Mouse (Mus musculus): ENCODE results near the gene Camk1d. TPM values are rescaled to one million over a fixed set of nuclear protein-coding genes. Genes with fewer than 3 reads are reported as not detected.

Gene Camk1d
- polyA plus RNA-seq, 1 experiment from 2014 or later: 2.4 TPM

GRCm38 (mm10) chr2:5658000-5658399 lies 56.3 kb downstream of the Camk1d start:
- H3K9ac ChIP-seq (ENCODE audit: low read depth, low read length): no peak overlapping the region
- 79% methylated on average over 3 of the region's 3 CpGs for WGBS

GRCm38 (mm10) chr2:5656326-5656725 lies 58.0 kb downstream of the Camk1d start:
- H3K4me3 ChIP-seq (ENCODE audit: low read length): no peak overlapping the region
- H3K9me3 ChIP-seq (ENCODE audit: control insufficient read depth, low read length): no peaks in the 10 kb centered on the region
- no peaks in the 10 kb centered on the region for H3K36me3 ChIP-seq (ENCODE audit: control insufficient read depth, insufficient read depth, low read length)
- no peak overlapping the region for H3K4me2 ChIP-seq (replicated peaks; ENCODE audit: low read depth, low read length)
- WGBS: 71% methylated on average over 3 of the region's 3 CpGs
- no peaks in the 10 kb centered on the region for H3K4me1 ChIP-seq (ENCODE audit: control insufficient read depth, insufficient read depth, low read length)
- ATAC-seq (ENCODE audit: low FRiP score, low TSS enrichment): no peak
- H3K27ac ChIP-seq (ENCODE audit: low read depth, low read length): no peak overlapping the region
- no peak overlapping the region for H3K9ac ChIP-seq (ENCODE audit: low read depth, low read length)
- no peaks in the 10 kb centered on the region for H3K27me3 ChIP-seq (ENCODE audit: control insufficient read depth, insufficient read depth, low read length)

More at GRCm38 (mm10) chr2:5658000-5658399, 56.3 kb downstream of the Camk1d start:
- Histone ChIP-seq H3K27ac (ENCODE audit: low read depth, low read length) (no peak overlapping the region), H3K4me2 (replicated peaks; ENCODE audit: low read depth, low read length) (no peak overlapping the region), H3K9me3 (ENCODE audit: control insufficient read depth, low read length) (no peaks in the 10 kb centered on the region), H3K36me3 (ENCODE audit: control insufficient read depth, insufficient read depth, low read length) (no peaks in the 10 kb centered on the region), H3K4me1 (ENCODE audit: control insufficient read depth, insufficient read depth, low read length) (no peaks in the 10 kb centered on the region), H3K4me3 (ENCODE audit: low read length) (no peak overlapping the region), H3K27me3 (ENCODE audit: control insufficient read depth, insufficient read depth, low read length) (no peaks in the 10 kb centered on the region)
- no peak for ATAC-seq (ENCODE audit: low FRiP score, low TSS enrichment)

GRCm38 (mm10) chr2:5652071-5652470 lies 62.2 kb downstream of the Camk1d start:
- H3K4me1 ChIP-seq (ENCODE audit: control insufficient read depth, insufficient read depth, low read length): no peaks in the 10 kb centered on the region
- no peak overlapping the region for H3K4me2 ChIP-seq (replicated peaks; ENCODE audit: low read depth, low read length)
- no peak overlapping the region for H3K4me3 ChIP-seq (ENCODE audit: low read length)
- WGBS: 85% methylated on average over 6 of the region's 6 CpGs
- H3K9me3 ChIP-seq (ENCODE audit: control insufficient read depth, low read length): no peaks in the 10 kb centered on the region
- no peak for ATAC-seq (ENCODE audit: low FRiP score, low TSS enrichment)
- H3K36me3 ChIP-seq (ENCODE audit: control insufficient read depth, insufficient read depth, low read length): no peaks in the 10 kb centered on the region
- H3K27me3 ChIP-seq (ENCODE audit: control insufficient read depth, insufficient read depth, low read length): no peaks in the 10 kb centered on the region
- H3K9ac ChIP-seq (ENCODE audit: low read depth, low read length): no peak overlapping the region
- no peak overlapping the region for H3K27ac ChIP-seq (ENCODE audit: low read depth, low read length)

DNA sequence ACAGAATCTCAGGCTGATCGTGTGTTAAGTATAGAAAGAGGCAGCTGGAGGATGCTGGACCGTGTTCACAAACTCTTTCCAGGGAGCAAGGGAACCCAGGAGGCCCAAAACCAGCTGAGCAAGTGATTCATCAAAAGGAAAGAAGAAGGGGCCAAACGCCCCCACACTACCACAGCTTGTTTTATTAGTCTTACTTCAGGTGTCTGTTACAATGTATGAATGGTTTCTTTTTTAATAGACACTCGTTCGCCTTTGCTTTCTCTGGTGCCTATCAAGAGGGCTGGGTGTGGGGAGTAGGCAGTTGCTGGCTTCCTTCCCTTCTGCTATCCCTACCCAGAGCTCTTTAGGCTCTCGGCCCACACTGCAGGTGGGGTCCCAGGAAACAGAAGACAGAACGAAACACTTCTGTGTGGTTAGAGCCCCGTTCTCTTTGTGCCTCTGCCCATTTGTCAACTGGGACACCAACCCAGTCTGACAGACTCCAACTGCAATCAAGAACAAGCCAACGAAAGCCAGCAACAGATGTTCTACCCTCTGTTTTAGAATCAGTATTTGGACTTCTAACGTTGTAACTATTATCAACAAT lies 62.9 kb downstream of the Camk1d start:
- Histone ChIP-seq H3K9me3 (ENCODE audit: control insufficient read depth, low read length) (no peaks in the 10 kb centered on the region), H3K27ac (ENCODE audit: low read depth, low read length) (no peak overlapping the region), H3K36me3 (ENCODE audit: control insufficient read depth, insufficient read depth, low read length) (no peaks in the 10 kb centered on the region), H3K27me3 (ENCODE audit: control insufficient read depth, insufficient read depth, low read length) (no peaks in the 10 kb centered on the region), H3K4me1 (ENCODE audit: control insufficient read depth, insufficient read depth, low read length) (no peaks in the 10 kb centered on the region), H3K9ac (ENCODE audit: low read depth, low read length) (no peak overlapping the region), H3K4me3 (ENCODE audit: low read length) (no peak overlapping the region), H3K4me2 (replicated peaks; ENCODE audit: low read depth, low read length) (no peak overlapping the region)
- 70% methylated on average over 10 of the region's 10 CpGs for WGBS
- no peak for ATAC-seq (ENCODE audit: low FRiP score, low TSS enrichment)

- WGBS: 85% methylated on average over 5 of the region's 5 CpGs
Measured at GRCm38 (mm10) chr2:5649226-5649625, 65.1 kb downstream of the Camk1d start.

GRCm38 (mm10) chr2:5648764-5649163 lies 65.6 kb downstream of the Camk1d start:
- no peak overlapping the region for H3K27ac ChIP-seq (ENCODE audit: low read depth, low read length)
- H3K4me3 ChIP-seq (ENCODE audit: low read length): no peak overlapping the region
- no peaks in the 10 kb centered on the region for H3K9me3 ChIP-seq (ENCODE audit: control insufficient read depth, low read length)
- ATAC-seq (ENCODE audit: low FRiP score, low TSS enrichment): no peak
- no peak overlapping the region for H3K9ac ChIP-seq (ENCODE audit: low read depth, low read length)
- no peaks in the 10 kb centered on the region for H3K27me3 ChIP-seq (ENCODE audit: control insufficient read depth, insufficient read depth, low read length)
- no peaks in the 10 kb centered on the region for H3K36me3 ChIP-seq (ENCODE audit: control insufficient read depth, insufficient read depth, low read length)
- no peaks in the 10 kb centered on the region for H3K4me1 ChIP-seq (ENCODE audit: control insufficient read depth, insufficient read depth, low read length)
- WGBS: 72% methylated on average over 6 of the region's 6 CpGs
- no peak overlapping the region for H3K4me2 ChIP-seq (replicated peaks; ENCODE audit: low read depth, low read length)

More at GRCm38 (mm10) chr2:5649226-5649625, 65.1 kb downstream of the Camk1d start:
- Histone ChIP-seq H3K36me3 (ENCODE audit: control insufficient read depth, insufficient read depth, low read length) (no peaks in the 10 kb centered on the region), H3K9me3 (ENCODE audit: control insufficient read depth, low read length) (no peaks in the 10 kb centered on the region), H3K27me3 (ENCODE audit: control insufficient read depth, insufficient read depth, low read length) (no peaks in the 10 kb centered on the region), H3K9ac (ENCODE audit: low read depth, low read length) (no peak overlapping the region), H3K4me2 (replicated peaks; ENCODE audit: low read depth, low read length) (no peak overlapping the region), H3K4me3 (ENCODE audit: low read length) (no peak overlapping the region), H3K27ac (ENCODE audit: low read depth, low read length) (no peak overlapping the region), H3K4me1 (ENCODE audit: control insufficient read depth, insufficient read depth, low read length) (no peaks in the 10 kb centered on the region)
- no peak for ATAC-seq (ENCODE audit: low FRiP score, low TSS enrichment)

DNA sequence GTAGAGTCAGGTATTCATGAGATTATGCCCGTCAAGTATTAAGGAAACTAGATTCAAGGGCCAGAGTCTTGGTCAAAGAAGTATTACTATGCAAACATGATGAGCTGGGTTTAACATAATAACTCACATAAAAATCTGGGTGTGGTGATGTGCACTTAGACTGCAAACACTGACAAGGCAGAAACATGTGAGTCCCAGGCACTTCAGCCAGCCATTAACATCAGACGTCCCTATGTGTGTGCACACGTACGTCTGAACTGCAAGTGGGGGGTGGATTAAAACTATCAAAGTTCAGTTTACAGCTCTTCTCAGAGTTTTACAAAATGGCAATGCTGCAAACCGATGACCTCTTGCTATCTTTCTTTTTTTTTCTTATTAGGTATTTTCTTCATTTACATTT lies 68.0 kb downstream of the Camk1d start:
- WGBS: 86% methylated on average over 5 of the region's 5 CpGs
- Histone ChIP-seq H3K4me2 (replicated peaks; ENCODE audit: low read depth, low read length) (no peak overlapping the region), H3K36me3 (ENCODE audit: control insufficient read depth, insufficient read depth, low read length) (no peaks in the 10 kb centered on the region), H3K27ac (ENCODE audit: low read depth, low read length) (no peak overlapping the region), H3K9me3 (ENCODE audit: control insufficient read depth, low read length) (no peaks in the 10 kb centered on the region), H3K4me3 (ENCODE audit: low read length) (no peak overlapping the region), H3K27me3 (ENCODE audit: control insufficient read depth, insufficient read depth, low read length) (no peaks in the 10 kb centered on the region), H3K9ac (ENCODE audit: low read depth, low read length) (no peak overlapping the region), H3K4me1 (ENCODE audit: control insufficient read depth, insufficient read depth, low read length) (no peaks in the 10 kb centered on the region)
- no peak for ATAC-seq (ENCODE audit: low FRiP score, low TSS enrichment)

GRCm38 (mm10) chr2:5645584-5645983 lies 68.7 kb downstream of the Camk1d start:
- no peak overlapping the region for H3K4me2 ChIP-seq (replicated peaks; ENCODE audit: low read depth, low read length)
- ATAC-seq (ENCODE audit: low FRiP score, low TSS enrichment): no peak
- 79% methylated on average over 2 of the region's 2 CpGs for WGBS
- H3K27ac ChIP-seq (ENCODE audit: low read depth, low read length): no peak overlapping the region
- no peak overlapping the region for H3K4me3 ChIP-seq (ENCODE audit: low read length)
- no peak overlapping the region for H3K9ac ChIP-seq (ENCODE audit: low read depth, low read length)
- H3K27me3 ChIP-seq (ENCODE audit: control insufficient read depth, insufficient read depth, low read length): no peaks in the 10 kb centered on the region
- H3K36me3 ChIP-seq (ENCODE audit: control insufficient read depth, insufficient read depth, low read length): no peaks in the 10 kb centered on the region
- no peaks in the 10 kb centered on the region for H3K9me3 ChIP-seq (ENCODE audit: control insufficient read depth, low read length)
- H3K4me1 ChIP-seq (ENCODE audit: control insufficient read depth, insufficient read depth, low read length): no peaks in the 10 kb centered on the region

GRCm38 (mm10) chr2:5643937-5644336 lies 70.4 kb downstream of the Camk1d start:
- ATAC-seq (ENCODE audit: low FRiP score, low TSS enrichment): no peak
- no peak overlapping the region for H3K4me3 ChIP-seq (ENCODE audit: low read length)
- H3K4me1 ChIP-seq (ENCODE audit: control insufficient read depth, insufficient read depth, low read length): no peaks in the 10 kb centered on the region
- no peak overlapping the region for H3K9ac ChIP-seq (ENCODE audit: low read depth, low read length)
- no peaks in the 10 kb centered on the region for H3K36me3 ChIP-seq (ENCODE audit: control insufficient read depth, insufficient read depth, low read length)
- H3K27me3 ChIP-seq (ENCODE audit: control insufficient read depth, insufficient read depth, low read length): no peaks in the 10 kb centered on the region
- no peak overlapping the region for H3K27ac ChIP-seq (ENCODE audit: low read depth, low read length)
- H3K4me2 ChIP-seq (replicated peaks; ENCODE audit: low read depth, low read length): no peak overlapping the region
- no peaks in the 10 kb centered on the region for H3K9me3 ChIP-seq (ENCODE audit: control insufficient read depth, low read length)
- WGBS: 62% methylated on average over 3 of the region's 3 CpGs

Data from kidney, embryonic 14.5 days (tissue).